Mouse (Mus musculus): ENCODE results near the gene Plcl2.
"Not testable (repeated sequence)": the region's sequence is repeated elsewhere in the genome, so short reads cannot be mapped to it uniquely, and the experiment has no call there.

Plcl2 gene

GRCm38 (mm10) chr17:50537786-50538185 lies 28.6 kb downstream of the Plcl2 start:
- no peak for DNase-seq

GRCm38 (mm10) chr17:50544860-50545259 lies 35.7 kb downstream of the Plcl2 start:
- DNase-seq, result no peak

- no peak for DNase-seq
Measured at GRCm38 (mm10) chr17:50545274-50545673, 36.1 kb downstream of the Plcl2 start.

GRCm38 (mm10) chr17:50552130-50552529 lies 42.9 kb downstream of the Plcl2 start:
- no peak for DNase-seq

GRCm38 (mm10) chr17:50557566-50558238 lies 48.5 kb downstream of the Plcl2 start:
- DNase-seq, result no peak

- DNase-seq, result no peak
Measured at GRCm38 (mm10) chr17:50558239-50558625, 49.0 kb downstream of the Plcl2 start.

- no peak for DNase-seq
Measured at GRCm38 (mm10) chr17:50565376-50566123, 56.3 kb downstream of the Plcl2 start.

- DNase-seq, result no peak
Measured at GRCm38 (mm10) chr17:50568846-50569245, 59.6 kb downstream of the Plcl2 start.

GRCm38 (mm10) chr17:50570228-50570627 lies 61.0 kb downstream of the Plcl2 start:
- not testable (repeated sequence) for DNase-seq

- DNase-seq, result no peak
Measured at GRCm38 (mm10) chr17:50570681-50571398, 61.6 kb downstream of the Plcl2 start.

- DNase-seq, result no peak
Measured at GRCm38 (mm10) chr17:50574161-50574560, 65.0 kb downstream of the Plcl2 start.

- no peak for DNase-seq
Measured at GRCm38 (mm10) chr17:50580416-50580815, 71.2 kb downstream of the Plcl2 start.

- DNase-seq, result no peak
Measured at GRCm38 (mm10) chr17:50586834-50587233, 77.6 kb downstream of the Plcl2 start.

- no peak for DNase-seq
Measured at GRCm38 (mm10) chr17:50587941-50588340, 78.7 kb downstream of the Plcl2 start.

GRCm38 (mm10) chr17:50600178-50600577 lies 91.0 kb downstream of the Plcl2 start:
- DNase-seq, result no peak

GRCm38 (mm10) chr17:50600696-50601095 lies 91.5 kb downstream of the Plcl2 start:
- no peak for DNase-seq

GRCm38 (mm10) chr17:50606890-50607289 lies 97.7 kb downstream of the Plcl2 start:
- DNase-seq, result no peak

GRCm38 (mm10) chr17:50609908-50610307 lies 100.7 kb downstream of the Plcl2 start:
- DNase-seq, result no peak

- no peak for DNase-seq
Measured at GRCm38 (mm10) chr17:50620794-50621537, 111.8 kb downstream of the Plcl2 start.

GRCm38 (mm10) chr17:50621996-50622395 lies 112.8 kb downstream of the Plcl2 start:
- DNase-seq, result no peak

- DNase-seq, result no peak
Measured at GRCm38 (mm10) chr17:50625584-50625983, 116.4 kb downstream of the Plcl2 start.

- no peak for DNase-seq
Measured at GRCm38 (mm10) chr17:50627658-50628057, 118.5 kb downstream of the Plcl2 start.

- DNase-seq, result no peak
Measured at GRCm38 (mm10) chr17:50628716-50629115, 119.5 kb downstream of the Plcl2 start.
